Mouse (Mus musculus) midbrain, embryonic 10.5 days (tissue): Measurements from ENCODE around the gene Thumpd1. TPM values are rescaled to one million over a fixed set of nuclear protein-coding genes. Genes with fewer than 3 reads are reported as not detected.

Experiments
- polyA plus RNA-seq: library from polyadenylated mRNA; unstranded; fragments of >200 nt; fragmentation: Nextera tagmentation; extraction: Ambion mirVana; gene quantifications from 2 replicates; pipeline ENCODE4 v1.2.1, GENCODE M21; 2016

Thumpd1 gene
- polyA plus RNA-seq, 1 experiment from 2014 or later, result 103 TPM

Other genes with a start within 250 kb of the Thumpd1 start
- not detected in 2 replicates for gene Umod, start 241.5 kb downstream of the Thumpd1 start, polyA plus RNA-seq
- gene Acsm5, start 201.3 kb downstream of the Thumpd1 start, polyA plus RNA-seq, result not detected in 2 replicates
- 0.06 TPM in 1 of 2 replicates, not detected in the other for gene Pdilt, start 197.3 kb downstream of the Thumpd1 start, polyA plus RNA-seq
- gene Acsm2, start 166.5 kb downstream of the Thumpd1 start, polyA plus RNA-seq, result not detected in 2 replicates
- gene Acsm1, start 113.8 kb downstream of the Thumpd1 start, polyA plus RNA-seq, result not detected in 2 replicates
- not detected in 2 replicates for gene Acsm4, start 30.8 kb downstream of the Thumpd1 start, polyA plus RNA-seq
- gene Acsm3, start 40.1 kb upstream of the Thumpd1 start, polyA plus RNA-seq, result 0.10 and 0.19 TPM in 2 replicates
- 28.0 and 31.2 TPM in 2 replicates for gene Rexo5, start 73.2 kb upstream of the Thumpd1 start, polyA plus RNA-seq
- 34.5 and 34.8 TPM in 2 replicates for gene Eri2, start 73.3 kb upstream of the Thumpd1 start, polyA plus RNA-seq
- gene Lyrm1, start 175.1 kb upstream of the Thumpd1 start, polyA plus RNA-seq, result 11.3 and 13.3 TPM in 2 replicates
- gene Dcun1d3, start 175.5 kb upstream of the Thumpd1 start, polyA plus RNA-seq, result 13.1 and 15.7 TPM in 2 replicates